Mouse (Mus musculus): ENCODE results near the gene Rnf166.

The Rnf166 gene

GRCm38 (mm10) chr8:122442781-122443180, 33.1 kb downstream of the Rnf166 start:
- intact Hi-C loops (cut with DNase I), result loop anchor here (5.0 to 10.0 kb wide), 2 partner anchors 35 to 168 kb away; partner anchors contain the start of genes Ctu2 and Rnf166

- intact Hi-C loops (cut with DNase I), result loop anchor here (5.0 to 10.0 kb wide), 2 partner anchors 35 to 168 kb away; partner anchors contain the start of genes Ctu2 and Rnf166
These were observed 33.5 kb downstream of the Rnf166 start for GRCm38 (mm10) chr8:122442356-122442755.

GRCm38 (mm10) chr8:122441326-122441725, 34.5 kb downstream of the Rnf166 start:
- intact Hi-C loops (cut with DNase I), result loop anchor here (5.0 to 10.0 kb wide), 2 partner anchors 36 to 167 kb away; partner anchors contain the start of genes Ctu2 and Rnf166

GRCm38 (mm10) chr8:122439336-122439735, 36.5 kb downstream of the Rnf166 start:
- intact Hi-C loops (cut with DNase I), result loop anchor here (5.0 kb wide), 1 partner anchor 62 kb away; the partner anchor contains the start of gene Zc3h18

GRCm38 (mm10) chr8:122437708-122438331, 38.0 kb downstream of the Rnf166 start:
- intact Hi-C loops (cut with DNase I), result loop anchor here (5.0 kb wide), 1 partner anchor 61 kb away; the partner anchor contains the start of gene Zc3h18

GRCm38 (mm10) chr8:122436586-122437125, 39.2 kb downstream of the Rnf166 start:
- intact Hi-C loops (cut with DNase I), result loop anchor here (5.0 kb wide), 1 partner anchor 59 kb away; the partner anchor contains the start of gene Zc3h18

- intact Hi-C loops (cut with DNase I), result loop anchor here (5.0 kb wide), 1 partner anchor 59 kb away; the partner anchor contains the start of gene Zc3h18
These were observed 39.7 kb downstream of the Rnf166 start for GRCm38 (mm10) chr8:122436146-122436545.

GRCm38 (mm10) chr8:122435375-122435774, 40.5 kb downstream of the Rnf166 start:
- intact Hi-C loops (cut with DNase I), result loop anchor here (5.0 kb wide), 1 partner anchor 58 kb away; the partner anchor contains the start of gene Zc3h18

- intact Hi-C loops (cut with DNase I), result no loop called here
These were observed 42.5 kb downstream of the Rnf166 start for GRCm38 (mm10) chr8:122433269-122433905.

- intact Hi-C loops (cut with DNase I), result no loop called here
These were observed 43.2 kb downstream of the Rnf166 start, which contains the start of gene Cyba for GRCm38 (mm10) chr8:122432443-122433268. Cyba (minus strand) TSS chr8:122432930.

- intact Hi-C loops (cut with DNase I), result no loop called here
These were observed 44.0 kb downstream of the Rnf166 start for GRCm38 (mm10) chr8:122431694-122432442.

GRCm38 (mm10) chr8:122430646-122431045, 45.2 kb downstream of the Rnf166 start:
- intact Hi-C loops (cut with DNase I), result no loop called here

- intact Hi-C loops (cut with DNase I), result no loop called here
These were observed 45.7 kb downstream of the Rnf166 start for GRCm38 (mm10) chr8:122430058-122430636.

GRCm38 (mm10) chr8:122428163-122428562, 47.7 kb downstream of the Rnf166 start:
- intact Hi-C loops (cut with DNase I), result no loop called here

GRCm38 (mm10) chr8:122427607-122428006, 48.3 kb downstream of the Rnf166 start:
- intact Hi-C loops (cut with DNase I), result no loop called here

- intact Hi-C loops (cut with DNase I), result no loop called here
These were observed 49.7 kb downstream of the Rnf166 start for GRCm38 (mm10) chr8:122426145-122426544.

GRCm38 (mm10) chr8:122423659-122424058, 52.2 kb downstream of the Rnf166 start:
- intact Hi-C loops (cut with DNase I), result no loop called here

- intact Hi-C loops (cut with DNase I), result no loop called here
These were observed 52.6 kb downstream of the Rnf166 start for GRCm38 (mm10) chr8:122423217-122423616.

- intact Hi-C loops (cut with DNase I), result no loop called here
These were observed 54.3 kb downstream of the Rnf166 start, which contains the start of gene Il17c for GRCm38 (mm10) chr8:122421376-122422070. Il17c (plus strand) TSS chr8:122422020.

Measured in adrenal gland (tissue).